Mouse (Mus musculus) embryo, embryonic 10.5 days (tissue): ENCODE results near the gene St14.

Source experiments
- DNase-seq: peaks from one replicate; pipeline ENCODE4 v3.0.0-alpha.2; 2015; ENCODE audit warnings: low spot score

Gene St14

DNA sequence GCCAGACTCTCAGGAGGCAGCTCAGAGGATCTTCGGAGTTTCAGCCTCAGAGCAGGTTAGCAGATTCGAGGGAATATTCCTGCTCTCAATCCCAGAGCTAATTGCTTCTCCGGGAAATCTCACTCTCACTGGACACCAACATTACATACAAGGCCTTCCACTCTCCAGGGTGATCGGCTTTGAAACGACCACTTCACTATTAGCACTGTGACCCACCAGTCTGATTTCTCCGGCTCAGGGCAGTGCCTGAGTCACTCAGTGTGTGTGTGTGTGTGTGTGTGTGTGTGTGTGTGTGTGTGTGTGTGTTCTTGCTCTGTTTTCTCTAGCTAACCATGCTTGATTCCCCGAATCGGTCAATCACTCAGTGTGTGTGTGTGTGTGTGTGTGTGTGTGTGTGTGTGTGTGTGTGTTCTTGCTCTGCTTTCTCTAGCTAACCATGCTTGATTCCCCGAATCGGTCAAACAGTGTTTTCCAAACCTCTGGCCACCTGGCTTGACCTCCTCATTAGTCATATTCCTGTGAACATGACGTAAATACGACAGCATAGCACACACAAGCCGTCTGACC is 9.1 kb downstream of the St14 start:
- no peak for DNase-seq

DNA sequence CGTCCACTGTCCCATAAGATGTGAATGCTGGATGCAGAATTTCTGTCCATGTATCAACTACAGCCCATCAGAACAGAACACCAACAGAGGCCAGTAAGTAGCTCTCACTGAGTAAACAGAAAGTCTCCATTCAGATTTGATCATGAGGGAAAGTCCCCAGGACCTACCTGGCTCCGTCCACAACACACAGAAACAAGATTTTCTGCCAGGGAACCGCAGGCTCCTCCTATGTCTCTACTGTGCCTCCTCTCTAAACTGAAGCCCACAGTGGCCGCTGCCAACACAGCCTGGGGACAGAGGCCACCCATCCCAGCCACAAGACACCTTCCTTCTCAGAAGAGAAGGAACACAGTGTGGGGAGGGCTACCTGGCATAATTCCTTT is 11.1 kb downstream of the St14 start:
- no peak for DNase-seq

DNA sequence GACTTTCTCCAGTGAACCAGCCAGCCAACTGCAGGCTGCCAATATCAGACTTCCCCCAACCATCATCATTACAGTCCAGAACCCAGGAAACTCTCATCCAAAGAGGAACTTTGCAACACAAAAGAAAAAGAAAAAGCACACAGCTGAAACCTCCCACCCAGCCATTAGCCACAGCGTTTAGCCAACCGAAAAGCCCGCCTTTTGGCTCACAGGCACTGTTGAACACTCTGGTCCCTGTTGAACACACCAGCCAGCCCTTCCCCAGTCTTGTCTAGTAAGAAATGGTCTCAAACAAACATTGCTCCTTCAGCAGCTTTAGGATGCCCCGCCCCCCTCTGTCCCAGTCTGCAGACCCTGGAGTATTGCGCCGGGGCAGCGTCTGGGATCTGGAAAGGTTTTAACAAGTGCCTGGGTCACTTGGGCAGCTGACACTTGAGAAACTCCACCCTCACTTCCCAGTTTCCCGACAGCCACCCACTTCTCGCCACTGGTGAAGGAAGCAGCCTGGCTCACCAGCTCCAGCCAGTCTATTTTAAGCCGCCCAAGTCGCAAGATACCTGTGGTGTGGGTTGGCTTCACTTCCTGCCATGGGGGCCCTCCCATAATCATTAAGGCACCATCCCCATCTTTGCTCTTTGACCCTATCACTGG is 11.6 kb downstream of the St14 start:
- no peak for DNase-seq

DNA sequence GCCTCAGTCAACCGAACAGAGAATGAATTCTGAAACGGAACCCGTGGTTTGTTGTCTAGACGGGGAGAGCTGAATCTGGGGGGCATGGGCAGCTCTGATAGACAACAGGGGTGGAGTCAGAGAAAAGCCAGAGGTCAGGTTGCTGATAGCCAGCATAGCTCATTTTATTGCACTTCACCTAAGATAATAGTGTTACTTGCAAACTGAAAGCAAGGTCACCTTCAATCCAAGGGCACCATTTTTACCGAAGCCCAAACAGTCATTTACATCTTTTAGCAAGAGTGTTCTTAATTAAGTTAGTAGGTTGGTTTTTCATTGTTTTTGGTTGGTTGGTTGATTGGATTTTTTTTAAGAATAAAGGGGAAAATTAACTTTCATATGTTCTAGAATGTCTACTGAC is 12.2 kb downstream of the St14 start:
- DNase-seq: no peak

DNA sequence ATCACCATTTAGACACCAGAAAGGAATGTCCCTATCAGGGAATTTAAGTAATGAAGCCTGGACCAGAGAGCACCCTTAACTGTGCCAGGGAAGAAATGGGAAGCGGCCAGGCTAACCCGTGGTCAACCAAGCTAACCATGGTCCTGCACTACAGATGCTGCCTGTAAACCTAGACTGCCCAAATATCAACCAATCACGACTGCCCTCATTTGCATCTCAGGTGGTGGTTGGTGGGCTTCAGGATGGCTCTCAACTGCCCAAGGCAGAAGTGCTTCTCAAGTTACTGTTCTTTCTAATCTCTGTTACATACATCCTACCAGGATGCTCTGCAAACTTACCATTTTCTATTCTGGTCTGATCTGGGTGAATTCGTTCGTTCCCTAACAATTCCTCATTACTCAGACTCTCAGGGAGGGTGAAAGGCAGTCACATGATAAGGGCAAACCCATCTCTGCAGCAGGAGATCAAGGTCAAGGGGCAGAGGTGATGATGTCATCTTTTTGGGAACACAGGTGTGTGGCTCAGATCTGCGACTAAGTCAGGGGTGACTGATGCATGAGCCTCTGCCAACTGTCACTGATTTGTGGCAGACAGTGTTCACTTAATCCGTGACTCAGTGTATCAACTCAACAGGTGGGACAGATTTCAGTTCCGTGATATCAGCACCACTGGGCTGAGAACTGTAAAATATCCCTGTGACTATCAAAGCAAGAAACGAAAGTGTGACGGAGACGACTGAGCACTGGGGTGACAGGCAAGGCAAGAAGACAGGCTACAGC is 12.9 kb downstream of the St14 start:
- DNase-seq: peak; percentile 84

DNA sequence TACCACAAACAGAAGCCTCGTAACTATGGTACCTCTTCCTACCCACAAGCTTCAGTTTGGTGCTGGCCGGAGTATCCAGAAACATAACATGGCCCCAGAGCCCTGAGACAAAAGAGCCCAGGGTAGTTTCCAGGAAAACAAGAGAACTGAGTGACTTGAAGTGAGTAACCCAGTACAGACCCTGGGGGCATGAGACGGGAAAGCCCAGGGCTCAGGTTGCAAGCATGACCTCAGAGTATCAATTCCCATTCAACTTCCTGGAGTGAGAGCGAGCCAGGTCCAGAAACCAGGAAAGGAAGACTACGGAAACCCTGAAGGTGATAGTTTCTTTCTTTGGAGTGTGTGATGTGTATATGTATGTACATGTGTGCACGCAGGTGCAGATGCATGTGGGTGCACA is 14.2 kb downstream of the St14 start:
- DNase-seq: peak; percentile 31

DNA sequence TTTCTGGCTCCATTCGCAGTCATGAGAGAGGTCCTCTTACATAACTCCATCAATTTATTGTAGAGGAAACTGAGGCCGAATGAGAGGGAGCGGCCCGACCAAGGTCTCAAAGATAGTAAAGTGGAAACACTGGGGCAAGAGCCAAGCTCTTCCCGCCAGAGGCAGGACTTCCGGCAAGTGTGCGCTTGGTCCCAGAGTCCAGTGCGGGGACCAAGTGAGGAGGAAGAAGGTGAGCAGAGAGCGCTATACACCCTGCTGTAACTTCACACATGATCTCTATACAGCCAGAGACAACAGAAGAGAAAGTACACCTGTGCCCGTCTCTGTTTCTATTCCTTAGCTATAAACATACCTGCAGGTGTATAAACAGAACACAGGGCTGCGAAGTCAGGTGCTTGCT is 14.6 kb downstream of the St14 start:
- DNase-seq: no peak

DNA sequence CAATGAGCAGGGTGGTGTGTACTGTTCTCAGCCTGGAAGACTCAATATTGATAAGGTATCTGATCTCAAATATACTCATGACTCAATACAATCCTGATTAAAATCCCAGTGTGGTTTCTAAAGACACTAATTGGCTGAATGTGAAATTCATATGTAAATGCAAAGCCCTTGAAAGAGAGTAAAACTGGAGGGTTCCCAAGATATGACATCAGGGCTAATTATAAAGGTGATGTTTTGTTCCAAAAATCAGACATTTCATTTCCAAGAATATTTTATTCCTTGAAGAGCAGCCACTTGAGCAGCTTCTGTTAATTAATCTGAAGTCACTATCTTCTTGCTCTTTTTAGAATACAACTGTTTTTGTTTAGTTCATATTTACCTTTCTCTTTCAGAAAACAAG is 16.1 kb downstream of the St14 start:
- DNase-seq: no peak

DNA sequence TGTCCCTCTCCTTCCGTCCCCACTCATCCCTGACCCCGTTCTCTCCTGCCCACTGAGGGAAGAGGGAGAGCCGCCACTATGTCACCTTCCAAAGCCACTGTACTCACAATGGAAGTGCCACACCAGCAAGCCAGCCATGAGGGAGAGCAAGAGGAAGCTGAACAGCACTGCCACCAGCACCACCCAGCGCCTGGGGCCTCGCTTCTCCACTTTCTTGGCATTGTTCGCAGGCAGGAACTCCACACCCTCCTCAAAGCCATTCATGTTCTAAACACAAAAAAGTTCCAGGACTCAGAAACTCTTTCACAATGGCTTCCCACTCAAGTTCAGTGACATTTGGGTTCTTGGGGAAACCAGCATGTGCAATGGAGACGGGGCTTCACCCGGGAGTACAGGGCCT is 23.2 kb downstream of the St14 start:
- no peak for DNase-seq

DNA sequence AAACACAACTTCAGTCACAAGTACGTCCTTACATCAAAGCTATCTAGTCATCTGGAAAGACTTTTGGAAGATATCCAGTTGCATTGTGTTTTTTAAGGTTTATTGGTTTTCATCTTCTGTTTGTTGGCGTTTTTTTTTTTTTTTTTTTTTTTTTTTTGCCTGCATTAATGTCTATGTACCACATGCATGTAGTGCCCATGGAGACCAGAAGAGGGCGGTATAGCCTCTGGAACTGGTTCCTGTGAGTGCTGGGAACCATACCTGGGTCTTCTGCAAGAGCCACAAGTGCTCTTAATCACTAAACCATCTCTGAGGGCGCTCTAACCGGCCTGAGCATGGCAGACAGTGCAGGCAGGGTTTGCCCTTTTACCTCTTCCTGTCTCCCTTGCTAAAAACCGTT is 33.5 kb downstream of the St14 start:
- no peak for DNase-seq

DNA sequence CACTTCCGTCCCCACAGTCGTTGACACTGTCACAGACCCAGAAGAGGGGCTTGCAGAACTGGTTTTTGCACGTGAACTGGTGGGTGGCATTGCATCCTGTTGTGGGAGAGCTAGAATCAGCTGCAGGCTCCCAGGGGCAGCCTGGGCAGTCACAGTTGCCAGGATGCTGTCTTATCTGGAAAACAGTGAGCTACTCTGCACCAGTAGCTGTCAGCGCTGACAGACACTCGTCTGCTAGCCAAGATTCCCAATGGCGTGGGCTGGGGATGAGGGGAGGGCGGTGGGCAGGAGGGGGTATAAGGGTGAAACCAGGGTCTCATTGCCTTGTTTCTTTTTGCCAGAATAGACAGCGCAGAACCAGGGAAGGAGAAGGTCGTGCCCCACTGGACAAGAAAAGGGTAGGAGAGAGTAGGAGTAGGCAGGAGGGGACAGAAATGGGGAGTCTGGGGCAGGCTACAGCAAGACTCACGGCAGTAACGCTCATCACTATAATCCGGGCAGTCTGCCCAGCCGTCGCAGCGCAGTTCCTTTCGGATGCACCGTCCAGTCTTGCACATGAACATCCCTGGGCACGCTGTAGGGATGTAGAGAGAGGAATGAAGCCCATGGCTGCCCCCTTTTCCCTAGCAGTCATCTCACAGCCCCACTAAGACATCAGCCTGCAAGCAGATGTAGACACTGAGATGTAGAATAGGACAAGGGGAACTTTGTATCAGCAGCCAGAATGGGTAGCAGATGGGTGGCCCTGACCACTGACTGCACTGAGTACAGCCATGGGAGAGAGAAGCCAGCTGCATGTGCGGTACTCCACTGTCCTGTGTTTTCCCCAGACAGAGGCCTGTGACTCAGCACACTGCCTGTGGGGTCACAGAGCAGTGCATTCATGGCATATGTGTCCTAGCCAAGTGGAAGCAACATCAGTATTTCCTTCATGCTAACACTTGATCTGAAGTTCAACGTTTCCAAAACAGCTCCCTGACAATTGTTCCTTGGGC is 34.3 kb downstream of the St14 start:
- DNase-seq: no peak

DNA sequence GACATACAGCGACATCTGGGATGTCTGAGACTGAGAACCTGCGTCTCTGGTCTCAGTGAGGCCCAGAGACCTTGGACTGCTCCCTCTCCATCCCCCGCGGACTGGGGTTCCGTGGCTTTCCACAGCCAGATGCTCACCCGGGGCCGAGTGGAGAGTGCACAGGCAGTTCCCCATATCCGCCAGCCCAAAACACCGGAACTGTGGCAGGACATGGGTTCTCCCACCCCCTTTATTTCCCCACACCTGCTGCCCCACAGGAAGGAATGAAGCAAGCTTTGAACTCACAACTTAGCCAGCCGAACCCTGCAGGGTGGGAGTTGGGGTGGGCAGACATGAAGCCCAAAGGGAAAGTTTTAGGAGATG is 38.8 kb downstream of the St14 start:
- no peak for DNase-seq

DNA sequence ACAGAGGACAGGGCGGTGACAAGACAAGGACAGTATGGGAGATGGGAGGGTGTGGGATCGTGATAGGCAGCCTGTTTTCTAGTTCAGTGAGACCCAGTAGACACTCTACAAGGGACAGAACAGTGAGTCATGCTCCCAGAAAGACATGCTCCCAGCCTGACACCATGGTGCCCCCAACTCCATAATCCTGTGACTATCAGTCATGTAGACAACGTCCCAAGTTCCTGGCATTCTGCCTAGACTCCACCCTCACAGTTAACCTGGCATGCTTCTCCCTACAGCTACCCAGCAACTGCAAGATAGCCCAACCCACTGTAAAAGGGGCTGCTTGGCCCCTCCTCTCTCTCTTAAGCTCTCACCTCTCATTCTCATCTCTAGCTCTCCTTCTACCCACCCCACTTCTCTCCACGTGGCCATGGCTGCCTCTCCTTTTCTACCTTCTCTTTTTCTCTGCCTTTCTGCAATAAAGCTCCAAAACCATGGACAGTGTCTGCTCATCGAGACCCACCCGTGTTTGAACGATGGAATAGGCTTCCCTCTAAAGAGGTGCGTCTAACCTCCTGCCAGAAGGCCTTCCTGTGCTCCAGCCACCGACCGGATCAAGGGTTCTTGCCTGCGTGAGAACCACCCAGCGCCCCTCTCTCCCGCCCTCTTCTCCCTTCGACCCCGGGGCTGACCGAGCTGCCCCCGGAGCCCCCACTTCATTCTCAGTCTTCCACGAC is 39.4 kb downstream of the St14 start:
- DNase-seq: no peak

DNA sequence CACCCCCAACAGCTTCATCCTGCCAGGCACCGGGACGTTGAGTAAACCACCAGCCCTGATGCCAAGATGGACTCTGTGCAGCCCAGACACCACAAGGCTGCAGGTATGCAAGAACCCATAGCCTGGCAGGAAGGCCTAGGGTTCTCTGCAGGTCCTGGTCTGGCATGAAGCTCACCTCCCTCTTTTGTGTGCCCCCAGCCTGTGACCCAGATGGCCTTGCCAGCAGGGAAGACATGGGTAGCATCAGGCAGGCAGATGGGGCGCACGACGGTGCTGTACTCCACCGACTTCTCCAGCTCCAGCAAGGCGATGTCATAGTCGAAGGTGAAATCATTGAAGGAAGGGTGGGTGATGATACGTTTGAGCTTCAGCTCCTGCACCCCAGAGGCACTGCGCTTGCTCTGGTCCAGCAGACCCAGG is 40.5 kb downstream of the St14 start:
- no peak for DNase-seq

DNA sequence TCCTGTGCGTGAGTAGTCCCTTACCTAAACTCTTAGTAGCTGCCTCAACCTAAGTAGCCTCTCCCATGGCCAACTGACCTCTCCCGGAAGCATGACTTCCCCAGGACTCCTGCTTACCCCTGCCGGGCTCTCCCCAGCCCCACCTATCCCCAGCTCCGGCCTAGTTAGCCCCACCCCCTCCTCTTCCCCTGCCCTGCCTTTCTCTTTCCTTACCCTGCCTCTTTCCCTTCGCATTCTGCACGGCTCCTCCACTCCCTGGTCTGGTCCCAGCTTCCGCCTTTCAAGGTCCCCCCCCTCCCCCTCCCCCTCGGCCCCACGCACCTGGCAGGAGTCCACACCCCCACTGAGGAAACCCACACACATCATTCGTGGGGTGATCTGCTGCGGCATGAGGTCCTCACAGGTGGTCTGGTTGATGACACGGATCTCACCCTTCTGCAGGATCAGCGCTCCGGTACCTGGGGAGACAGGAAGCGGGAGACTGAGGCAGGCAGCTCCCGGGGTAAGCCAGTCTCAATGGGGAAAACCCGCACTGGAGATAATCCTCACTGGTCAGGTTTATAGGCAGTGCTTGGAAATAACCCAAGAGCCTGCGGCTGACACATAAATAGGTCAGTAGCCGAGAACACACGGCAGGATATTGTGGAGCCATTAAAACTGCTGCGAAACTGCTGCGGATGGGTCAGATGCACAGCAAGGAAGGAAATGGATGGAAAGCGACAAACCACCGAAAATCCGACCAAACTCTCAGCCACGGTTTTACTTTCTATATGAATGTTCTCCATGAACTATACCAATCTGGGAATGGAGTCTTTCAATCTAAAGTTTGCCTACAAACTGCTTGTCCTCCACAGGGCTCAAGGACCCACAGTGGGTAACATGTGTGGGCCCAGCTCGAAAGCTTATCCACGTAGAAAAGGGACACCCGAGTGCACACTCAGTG is 41.3 kb downstream of the St14 start:
- no peak for DNase-seq

DNA sequence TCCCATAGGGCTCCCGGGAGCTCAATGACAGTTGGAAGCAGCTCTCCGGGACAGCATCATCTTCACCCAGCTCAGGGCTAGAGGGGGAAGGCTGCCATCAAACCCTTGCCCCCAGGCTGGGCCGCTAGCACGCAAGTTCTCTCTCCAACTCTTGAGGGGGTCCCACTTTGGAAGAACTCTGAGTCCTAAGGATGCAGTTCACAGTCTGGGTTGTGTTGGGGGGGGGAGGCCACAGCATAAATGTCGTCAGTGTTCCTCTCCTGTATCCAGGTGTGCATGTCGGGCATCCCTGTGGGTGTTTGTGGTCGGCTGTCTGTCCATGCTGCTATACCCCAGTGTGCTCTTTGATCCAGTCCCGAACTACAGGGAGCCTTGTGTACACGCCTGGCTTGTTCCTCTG is 42.1 kb downstream of the St14 start:
- no peak for DNase-seq

DNA sequence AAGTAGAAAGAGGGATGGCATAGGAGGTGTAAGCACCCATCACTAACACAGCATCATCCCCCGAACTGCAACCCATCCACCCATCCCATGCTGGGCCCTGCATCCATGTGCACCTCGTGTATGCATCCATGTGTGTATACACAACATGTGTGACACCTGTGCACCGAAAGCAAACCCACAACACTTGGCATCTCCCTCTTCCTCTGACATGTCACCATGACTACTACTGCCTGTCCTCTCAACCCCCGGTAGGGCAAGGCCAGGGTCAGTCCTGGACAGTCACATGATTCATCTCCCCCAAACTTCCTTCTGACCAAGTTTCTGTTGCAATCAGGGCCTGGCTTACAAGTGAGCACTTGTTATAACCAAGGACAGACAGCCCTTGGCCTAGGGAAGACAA is 42.8 kb downstream of the St14 start:
- DNase-seq: no peak

DNA sequence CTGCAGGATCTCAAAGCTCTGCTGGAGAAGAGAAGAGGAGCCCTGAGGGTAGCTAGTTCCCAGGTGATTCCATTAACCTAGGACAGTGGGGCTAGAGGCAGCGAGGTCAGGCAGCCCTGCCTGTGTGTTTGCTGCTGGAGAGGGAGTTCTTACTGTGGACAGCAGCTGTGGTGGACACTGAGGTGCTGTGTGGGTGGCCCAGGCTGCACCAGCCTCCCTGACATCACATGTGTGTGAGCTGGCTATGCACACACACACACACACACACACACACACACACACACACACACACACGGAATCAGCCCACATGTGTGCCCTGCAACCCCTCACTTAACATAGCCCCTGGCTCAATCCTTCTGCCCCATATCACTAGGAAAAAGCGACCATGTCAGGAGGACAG is 43.5 kb downstream of the St14 start:
- no peak for DNase-seq

DNA sequence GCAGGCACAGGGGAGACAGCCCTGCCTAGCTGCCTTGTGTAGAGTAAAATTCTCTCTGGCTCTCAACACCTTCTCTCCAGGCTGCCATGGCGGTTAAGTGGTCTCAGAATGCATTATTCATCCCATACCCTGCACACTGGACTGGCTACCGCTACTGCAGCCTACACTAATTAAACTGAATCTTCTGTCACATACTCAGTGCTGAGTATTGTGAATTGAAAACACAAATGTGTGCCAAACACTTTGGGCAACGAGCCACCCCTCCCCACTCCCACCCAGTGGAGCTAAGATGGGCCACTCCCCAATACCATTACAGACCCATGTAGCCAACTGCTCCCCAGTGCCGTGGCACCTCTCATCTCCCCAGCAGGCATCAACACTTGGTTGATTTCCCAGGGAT is 44.2 kb downstream of the St14 start:
- DNase-seq: no peak

DNA sequence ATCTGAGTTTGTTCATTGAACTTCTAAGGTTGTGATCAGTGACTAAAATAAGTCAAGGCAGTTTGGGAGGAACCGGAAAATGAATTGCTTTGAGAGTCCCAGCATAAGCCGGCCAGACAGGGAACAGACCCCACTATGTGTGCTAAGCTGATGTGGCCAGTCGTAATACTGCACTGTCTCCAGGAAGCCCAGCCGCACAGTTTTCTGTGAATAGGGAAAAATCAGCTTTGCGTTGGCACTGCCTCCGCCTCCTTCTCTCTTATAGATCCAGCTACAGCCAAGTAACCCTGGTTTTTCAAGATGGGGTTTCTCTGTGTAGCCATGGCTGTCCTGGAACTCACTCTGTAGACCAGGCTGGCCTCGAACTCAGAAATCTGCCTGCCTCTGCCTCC is 44.9 kb downstream of the St14 start:
- no peak for DNase-seq
